Mouse (Mus musculus) C2C12 (cell line): Measurements from ENCODE around the gene Ltbp1. TPM values are rescaled to one million over a fixed set of nuclear protein-coding genes. Genes with fewer than 3 reads are reported as not detected.

Experiments used
- H3K27me3 ChIP-seq: one replicate; pipeline ENCODE4 v1.6.1; 2011; ENCODE audit not compliant: control insufficient read depth, insufficient read depth, insufficient read length
- H3K36me3 ChIP-seq: one replicate; pipeline ENCODE4 v1.6.1; 2011; ENCODE audit not compliant: control insufficient read depth, insufficient read depth
- H3K4me3 ChIP-seq: one replicate; pipeline ENCODE4 v1.5.1; 2011; ENCODE audit warnings: mild to moderate bottlenecking, control low read depth; ENCODE audit not compliant: poor library complexity, insufficient read depth, severe bottlenecking
- H3K79me2 ChIP-seq: one replicate; pipeline ENCODE4 v1.6.1; 2011; ENCODE audit not compliant: control insufficient read depth, insufficient read depth
- H3K79me3 ChIP-seq: one replicate; pipeline ENCODE4 v1.6.1; 2011; ENCODE audit warnings: low read depth, control low read depth
- H3ac ChIP-seq: one replicate; pipeline ENCODE3; 2011; ENCODE audit warnings: low read depth; ENCODE audit not compliant: control insufficient read depth, insufficient read length
- CEBPB ChIP-seq: IDR thresholded peaks from one replicate; pipeline ENCODE4 v1.6.1; 2011; ENCODE audit warnings: low read depth, mild to moderate bottlenecking, control low read depth, moderate library complexity
- CTCF ChIP-seq: IDR thresholded peaks from one replicate; pipeline ENCODE4 v1.5.1; 2011; ENCODE audit not compliant: control insufficient read depth, insufficient read depth, insufficient read length
- FOSL1 ChIP-seq: IDR thresholded peaks from one replicate; pipeline ENCODE4 v1.8.0; 2011; ENCODE audit warnings: mild to moderate bottlenecking, low read length; ENCODE audit not compliant: poor library complexity, insufficient read depth, severe bottlenecking
- MAX ChIP-seq: IDR thresholded peaks from one replicate; pipeline ENCODE4 v1.6.1; 2011; ENCODE audit warnings: mild to moderate bottlenecking, control low read depth
- MYOD1 ChIP-seq: IDR thresholded peaks from one replicate; pipeline ENCODE4 v1.6.1; 2011; ENCODE audit warnings: low read depth; ENCODE audit not compliant: control insufficient read depth, insufficient read length
- MYOG ChIP-seq: IDR thresholded peaks from one replicate; pipeline ENCODE4 v1.6.1; 2011; ENCODE audit not compliant: control insufficient read depth, insufficient read length; ENCODE audit errors: extremely low read depth
- USF1 ChIP-seq: IDR thresholded peaks from one replicate; pipeline ENCODE4 v1.6.1; 2011; ENCODE audit warnings: low read depth, mild to moderate bottlenecking, control low read depth, moderate library complexity
- polyA plus RNA-seq: library from polyadenylated mRNA; unstranded; fragments of >200 nt; fragmentation: generic; extraction: Trizol; gene quantifications from one replicate; pipeline ENCODE4 v1.2.1, GENCODE M21; 2012; ENCODE audit warnings: missing spikeins

Gene Ltbp1
- polyA plus RNA-seq, 1 experiment, result 41.8 TPM

DNA sequence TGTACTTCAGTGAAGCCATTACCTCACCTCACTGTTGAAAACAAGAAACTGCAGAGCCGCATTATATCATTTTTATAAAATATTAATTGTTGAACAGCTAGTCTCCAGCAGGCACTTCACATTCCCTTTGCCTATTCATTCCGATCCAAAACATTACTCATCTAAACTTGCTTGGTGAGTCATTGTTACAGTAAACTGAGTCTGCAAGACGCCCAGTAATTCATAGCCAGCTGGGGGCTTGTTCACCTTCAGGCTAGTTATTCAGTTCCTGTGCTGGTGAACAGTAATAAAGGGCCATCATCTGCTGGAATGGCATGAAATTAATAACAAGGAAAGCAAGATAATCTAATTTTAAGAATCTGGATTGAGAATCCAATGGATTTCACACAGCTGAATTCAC is 339.7 kb downstream of the Ltbp1 start:
- H3K79me2 ChIP-seq, result peaks cover 6% of the 10 kb centered on the region
- H3ac ChIP-seq, result no peak overlapping the region
- TF ChIP-seq FOSL1 (peak; percentile 88), MAX (no peak)
- no peaks in the 10 kb centered on the region for H3K27me3 ChIP-seq
- H3K79me3 ChIP-seq, result no peaks in the 10 kb centered on the region
- peaks cover 56% of the 10 kb centered on the region for H3K36me3 ChIP-seq
- H3K4me3 ChIP-seq, result no peak overlapping the region

DNA sequence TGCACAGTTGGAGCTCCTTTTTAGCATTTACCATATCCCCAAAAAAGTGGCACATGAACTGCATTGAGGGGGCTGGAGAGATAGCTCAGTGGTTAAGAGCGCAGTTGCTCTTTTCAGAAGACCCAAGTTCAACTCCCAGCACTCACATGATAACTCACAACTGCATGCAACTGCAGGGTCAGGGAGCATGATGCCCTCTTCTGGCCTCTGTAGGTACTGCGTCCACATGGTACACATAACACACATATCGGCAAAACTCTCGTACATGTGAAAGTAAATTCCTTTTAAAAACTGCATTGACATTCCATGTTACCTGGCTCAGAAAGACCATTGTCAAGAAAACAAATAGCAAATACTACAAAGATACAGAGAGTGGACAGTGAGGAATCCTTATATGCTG is 342.0 kb downstream of the Ltbp1 start:
- H3K36me3 ChIP-seq, result peaks cover 71% of the 10 kb centered on the region
- no peaks in the 10 kb centered on the region for H3K27me3 ChIP-seq
- no peak overlapping the region for H3K4me3 ChIP-seq
- no peak overlapping the region for H3ac ChIP-seq
- no peak for TF ChIP-seq MYOG
- no peak for TF ChIP-seq FOSL1
- TF ChIP-seq MYOD1, result no peak
- no peak for TF ChIP-seq MAX
- TF ChIP-seq CEBPB, result no peak
- TF ChIP-seq USF1, result no peak
- TF ChIP-seq CTCF, result no peak
- peaks cover 6% of the 10 kb centered on the region for H3K79me2 ChIP-seq
- no peaks in the 10 kb centered on the region for H3K79me3 ChIP-seq

DNA sequence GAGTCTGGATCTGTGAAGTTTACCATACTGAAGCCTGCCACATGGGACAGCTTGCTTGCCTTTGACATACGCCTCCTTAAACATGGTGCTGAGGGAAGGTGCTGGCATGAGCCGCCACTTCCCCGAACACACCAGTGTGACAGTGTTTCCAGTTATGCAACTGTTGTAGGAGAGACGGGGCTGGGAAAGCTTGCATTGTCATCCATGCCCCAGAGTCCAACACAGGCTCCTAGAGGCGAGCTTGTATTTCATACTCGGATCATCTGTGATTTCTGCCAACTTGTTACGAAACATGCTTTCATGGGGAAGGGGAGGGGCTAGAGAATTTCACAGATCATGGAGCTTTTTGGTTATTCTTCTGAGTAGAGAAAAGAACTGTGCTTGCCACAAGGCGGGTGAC is 343.7 kb downstream of the Ltbp1 start:
- Histone ChIP-seq H3K79me3 (no peaks in the 10 kb centered on the region), H3K36me3 (peaks cover 60% of the 10 kb centered on the region)

DNA sequence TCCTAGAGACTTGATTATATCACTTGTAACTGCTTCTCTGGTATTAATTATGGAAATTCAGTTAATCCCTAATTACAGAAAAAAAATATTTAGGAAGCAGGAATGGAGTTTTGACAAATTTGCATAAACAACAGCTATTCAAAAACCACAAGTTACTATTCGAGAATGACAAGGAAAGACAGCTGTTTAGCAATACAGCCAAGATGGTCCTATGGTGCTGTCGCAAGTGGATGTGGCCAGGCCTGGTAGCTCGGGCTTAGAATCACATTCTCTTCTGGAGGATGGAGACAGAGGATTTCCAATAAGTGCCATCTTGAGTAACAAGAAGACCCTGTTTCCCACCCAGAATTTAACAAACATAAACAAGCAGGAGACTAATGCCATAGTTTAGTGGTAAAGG is 344.2 kb downstream of the Ltbp1 start:
- Histone ChIP-seq H3K79me3 (no peaks in the 10 kb centered on the region), H3K79me2 (peaks cover 6% of the 10 kb centered on the region), H3K4me3 (no peak overlapping the region), H3K36me3 (peaks cover 60% of the 10 kb centered on the region), H3K27me3 (no peaks in the 10 kb centered on the region), H3ac (no peak overlapping the region)
- TF ChIP-seq MYOD1 (peak; percentile 18), CEBPB (no peak)

More for the DNA sequence above, 343.7 kb downstream of the Ltbp1 start:
- no peaks in the 10 kb centered on the region for H3K27me3 ChIP-seq
- peaks cover 6% of the 10 kb centered on the region for H3K79me2 ChIP-seq
- no peak overlapping the region for H3K4me3 ChIP-seq
- no peak overlapping the region for H3ac ChIP-seq
- TF ChIP-seq CEBPB, result no peak
- TF ChIP-seq USF1, result no peak
- no peak for TF ChIP-seq MYOD1
- TF ChIP-seq MYOG, result no peak
- TF ChIP-seq FOSL1, result no peak
- no peak for TF ChIP-seq MAX
- no peak for TF ChIP-seq CTCF

DNA sequence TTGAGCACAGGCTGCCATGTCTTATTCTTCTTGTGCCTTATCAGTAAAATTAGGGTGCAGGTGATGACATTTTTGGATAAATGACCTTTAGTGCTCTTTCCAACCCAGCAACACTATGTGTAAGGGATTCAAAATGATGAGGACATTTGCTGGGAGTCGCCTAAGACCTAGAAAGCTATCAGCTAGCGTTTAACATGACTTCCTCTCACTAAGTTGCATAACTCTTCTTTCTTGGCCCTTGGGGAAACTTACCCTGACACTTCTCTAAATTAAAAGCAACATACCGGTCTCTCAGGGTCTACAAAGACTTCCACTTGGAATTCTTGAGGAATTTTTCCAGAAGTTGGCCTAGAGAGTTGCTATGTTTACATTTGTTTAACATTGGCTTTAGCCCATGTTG is 348.0 kb downstream of the Ltbp1 start:
- Histone ChIP-seq H3ac (no peak overlapping the region), H3K36me3 (peaks cover 48% of the 10 kb centered on the region), H3K79me2 (no peaks in the 10 kb centered on the region), H3K27me3 (no peaks in the 10 kb centered on the region), H3K79me3 (no peaks in the 10 kb centered on the region), H3K4me3 (no peak overlapping the region)
- TF ChIP-seq USF1 (no peak), CTCF (no peak), CEBPB (no peak), MYOG (no peak), MYOD1 (no peak), MAX (no peak), FOSL1 (no peak)

DNA sequence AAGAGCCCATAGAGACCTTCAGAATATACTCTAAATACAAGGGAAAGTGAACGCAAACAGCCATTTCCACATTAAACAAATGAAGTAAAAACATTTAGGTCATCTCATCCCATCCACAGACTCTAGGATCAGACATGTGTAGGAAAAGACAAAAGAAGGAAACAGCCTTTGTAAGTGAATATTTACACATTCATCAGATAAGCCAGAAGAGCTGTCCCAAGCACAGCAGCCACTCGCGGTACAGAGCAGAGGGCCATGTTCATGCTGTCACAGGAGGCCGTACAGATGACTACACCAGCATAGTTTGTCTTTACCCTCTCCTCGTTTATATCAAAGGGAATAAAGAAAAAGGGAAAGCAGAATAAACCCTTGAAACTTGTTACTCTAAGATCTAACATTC is 350.1 kb downstream of the Ltbp1 start:
- no peak overlapping the region for H3K4me3 ChIP-seq
- peaks cover 50% of the 10 kb centered on the region for H3K36me3 ChIP-seq
- H3K27me3 ChIP-seq, result no peaks in the 10 kb centered on the region
- no peaks in the 10 kb centered on the region for H3K79me2 ChIP-seq
- H3ac ChIP-seq, result no peak overlapping the region
- TF ChIP-seq MAX (no peak), MYOG (no peak), FOSL1 (no peak), CTCF (no peak)
- H3K79me3 ChIP-seq, result no peaks in the 10 kb centered on the region
